Mouse (Mus musculus) G1E (cell line): Measurements from ENCODE around the gene Dnaaf2. TPM values are rescaled to one million over a fixed set of nuclear protein-coding genes. Genes with fewer than 3 reads are reported as not detected.

ENCODE experiments used
- ATAC-seq: 2 replicates; pipeline ENCODE4 v1.8.0; 2016; ENCODE audit warnings: mild to moderate bottlenecking; ENCODE audit not compliant: insufficient number of reproducible peaks, poor library complexity, low FRiP score, severe bottlenecking; ENCODE audit errors: extremely low read depth
- DNase-seq: peaks from one replicate; pipeline ENCODE4 v3.0.0; 2012; ENCODE audit warnings: low spot score
- H3K27me3 ChIP-seq: 2 replicates; pipeline ENCODE4 v1.6.1; 2012; ENCODE audit warnings: mild to moderate bottlenecking, low read length, inconsistent platforms; ENCODE audit not compliant: insufficient read depth
- H3K36me3 ChIP-seq: replicated peaks from 2 replicates; pipeline ENCODE3; 2012; ENCODE audit warnings: mild to moderate bottlenecking, inconsistent platforms
- H3K4me1 ChIP-seq: 2 replicates; pipeline ENCODE4 v1.6.1; 2012; ENCODE audit warnings: low read depth, low read length, inconsistent platforms, mixed read lengths; ENCODE audit not compliant: insufficient read depth
- H3K4me3 ChIP-seq: 2 replicates; pipeline ENCODE4 v1.5.1; 2012; ENCODE audit warnings: low read depth, mild to moderate bottlenecking, inconsistent platforms, low read length, moderate library complexity, mixed read lengths
- H3K9me3 ChIP-seq: replicated peaks from 2 replicates; pipeline ENCODE4 v1.6.1; 2012; ENCODE audit warnings: inconsistent platforms
- CTCF ChIP-seq: IDR thresholded peaks from 2 replicates; pipeline ENCODE4 v1.5.1; 2012; ENCODE audit warnings: low read depth, low read length, inconsistent platforms, mixed read lengths
- GATA1 ChIP-seq: IDR thresholded peaks from 2 replicates; pipeline ENCODE4 v1.6.1; 2012; ENCODE audit warnings: borderline replicate concordance, low read length, inconsistent platforms, mixed read lengths
- GATA2 ChIP-seq: IDR thresholded peaks from 2 replicates; pipeline ENCODE4 v1.6.1; 2012; ENCODE audit warnings: low read depth, low read length, inconsistent platforms, borderline replicate concordance
- POLR2AphosphoS5 ChIP-seq: IDR thresholded peaks from 2 replicates; pipeline ENCODE4 v1.6.1; 2012; ENCODE audit warnings: low read depth, low read length, inconsistent platforms; ENCODE audit not compliant: insufficient replicate concordance
- TAL1 ChIP-seq: conservative IDR thresholded peaks from 2 replicates; pipeline ENCODE4 v1.6.1; 2012; ENCODE audit warnings: low read depth, low read length, inconsistent platforms, mixed read lengths
- polyA plus RNA-seq: library from polyadenylated mRNA; stranded (reverse); fragments of >175 nt; gene quantifications from 2 replicates; pipeline ENCODE4 v1.2.3, GENCODE M21; 2012
- total RNA-seq, 2 experiments: library from RNA; stranded (forward) in 1 of 2; stranded (reverse) in 1 of 2; fragments of 200-1000 nt in 1 of 2; fragments of >200 nt in 1 of 2; fragmentation: Nextera tagmentation in 1 of 2; gene quantifications; 2 replicates each; pipeline ENCODE4 v1.2.3; 2014 to 2017

Dnaaf2 gene
- total and polyA plus RNA-seq, 3 experiments: 5.1 to 11.4 (median 7.6) TPM

DNA sequence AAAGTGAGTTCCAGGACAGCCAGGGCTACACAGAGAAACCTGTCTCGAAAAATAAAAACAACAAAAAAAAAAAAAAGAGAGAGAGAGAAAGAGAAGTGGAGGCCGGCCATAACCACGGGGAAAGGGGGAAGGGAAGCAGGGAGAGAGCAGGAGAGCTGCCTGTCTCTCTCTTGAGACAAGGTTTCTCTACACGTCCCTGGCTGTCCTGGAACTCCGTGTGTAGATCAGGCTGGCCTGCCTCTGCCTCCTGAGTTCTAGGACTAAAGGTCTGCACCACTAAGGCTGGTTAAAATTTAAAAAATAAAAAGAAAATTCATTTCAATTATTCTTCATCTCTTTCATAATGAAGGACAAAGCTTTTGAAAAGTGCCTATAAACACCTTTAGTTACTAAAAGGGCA is 6.8 kb downstream of the Dnaaf2 start:
- ATAC-seq (no peak), DNase-seq (no peak)
- H3K4me1 ChIP-seq: peaks cover 38% of the 10 kb centered on the region
- no peak overlapping the region for H3K4me3 ChIP-seq
- H3K9me3 ChIP-seq: no peaks in the 10 kb centered on the region
- no peaks in the 10 kb centered on the region for H3K27me3 ChIP-seq
- TF ChIP-seq POLR2AphosphoS5 (no peak), GATA2 (no peak), CTCF (no peak), TAL1 (no peak), GATA1 (no peak)
- peaks cover 64% of the 10 kb centered on the region for H3K36me3 ChIP-seq

DNA sequence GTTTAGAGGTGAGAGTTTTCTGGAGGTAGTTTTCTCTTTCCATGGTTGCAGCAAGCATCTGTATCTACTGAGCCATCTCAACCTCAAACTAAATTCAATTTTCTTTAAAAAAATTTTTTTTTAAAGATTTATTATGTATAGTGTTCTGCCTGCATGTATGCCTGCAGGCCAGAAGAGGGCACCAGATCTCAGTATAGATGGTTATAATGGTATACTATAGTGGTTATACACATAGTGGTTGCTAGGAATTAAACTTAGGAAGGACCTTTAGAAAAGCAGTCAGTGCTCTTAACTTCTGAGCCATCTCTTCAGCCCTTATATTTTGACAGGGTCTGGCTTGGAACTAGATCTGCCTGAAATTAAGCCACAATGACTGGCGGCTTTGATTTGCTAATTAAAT is 7.7 kb downstream of the Dnaaf2 start:
- Histone ChIP-seq H3K36me3 (peaks cover 65% of the 10 kb centered on the region), H3K9me3 (no peaks in the 10 kb centered on the region), H3K27me3 (no peaks in the 10 kb centered on the region), H3K4me1 (peaks cover 42% of the 10 kb centered on the region), H3K4me3 (no peak overlapping the region)
- DNase-seq: no peak
- no peak for ATAC-seq
- TF ChIP-seq GATA2 (no peak), TAL1 (no peak), GATA1 (no peak)

DNA sequence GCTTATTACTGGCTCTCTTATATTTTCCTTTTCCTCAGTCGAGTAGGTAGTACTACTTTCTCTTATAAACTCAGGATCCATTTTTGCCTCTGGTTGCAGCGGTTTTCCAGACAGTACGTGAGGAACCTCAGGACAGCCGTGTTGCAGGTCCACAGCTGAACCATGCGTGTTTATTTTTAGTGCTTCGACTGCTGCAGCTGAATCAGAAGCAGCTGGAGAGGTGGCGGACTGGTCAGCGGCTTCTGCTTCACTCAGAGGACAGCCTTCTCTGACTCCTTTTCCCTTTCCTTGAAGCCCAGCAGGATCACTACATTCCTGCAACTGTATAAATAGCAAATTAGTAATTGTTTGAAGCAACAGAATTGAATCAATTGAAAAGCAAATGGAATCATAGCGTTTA is 8.2 kb downstream of the Dnaaf2 start:
- no peak for DNase-seq
- H3K36me3 ChIP-seq: peaks cover 70% of the 10 kb centered on the region
- peaks cover 47% of the 10 kb centered on the region for H3K4me1 ChIP-seq
- no peak overlapping the region for H3K4me3 ChIP-seq
- no peak for ATAC-seq
- TF ChIP-seq GATA1 (no peak), CTCF (no peak), POLR2AphosphoS5 (no peak)
- H3K27me3 ChIP-seq: no peaks in the 10 kb centered on the region
- no peaks in the 10 kb centered on the region for H3K9me3 ChIP-seq

DNA sequence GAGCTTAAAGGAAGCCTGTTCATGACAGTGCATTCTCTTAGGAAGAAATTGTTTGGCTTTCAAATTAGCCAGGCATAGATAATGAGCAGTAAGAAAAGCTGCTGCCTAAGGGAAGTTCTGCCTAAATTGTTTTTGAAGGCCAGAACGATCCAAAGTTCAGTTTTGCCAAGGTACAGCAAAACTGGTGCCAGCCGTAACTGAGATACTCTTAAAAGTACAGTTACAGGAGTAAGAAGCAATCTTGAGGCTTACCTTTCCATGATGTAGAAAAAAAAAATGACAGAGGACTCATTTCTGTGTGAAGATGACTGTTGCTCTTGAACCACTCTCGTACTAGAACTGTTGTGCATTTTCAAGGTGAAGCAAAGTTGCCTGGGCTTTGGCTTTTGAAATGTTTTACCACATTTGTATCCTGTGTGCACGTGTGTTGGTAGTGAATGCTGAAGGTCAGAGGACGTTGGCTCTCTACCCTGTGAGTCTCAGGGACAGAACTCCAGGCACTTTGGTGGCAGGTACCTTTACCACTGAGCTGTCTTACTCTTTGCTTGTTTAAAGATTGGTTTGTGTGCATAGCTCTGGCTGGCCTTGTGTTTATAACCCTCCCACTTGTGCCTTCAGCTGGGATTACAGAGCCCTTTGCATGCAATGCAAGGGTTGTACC is 11.3 kb downstream of the Dnaaf2 start:
- Histone ChIP-seq H3K27me3 (no peaks in the 10 kb centered on the region), H3K36me3 (peaks cover 62% of the 10 kb centered on the region), H3K4me3 (peak overlapping the region; percentile 45; the same call in 1 of the 2 replicates), H3K4me1 (peaks cover 43% of the 10 kb centered on the region), H3K9me3 (no peaks in the 10 kb centered on the region)
- TF ChIP-seq CTCF: no peak
- no peak for TF ChIP-seq TAL1
- no peak; the same call in 1 of the 2 replicates for TF ChIP-seq POLR2AphosphoS5
- no peak for TF ChIP-seq GATA2
- TF ChIP-seq GATA1: no peak
- ATAC-seq (no peak), DNase-seq (no peak)

DNA sequence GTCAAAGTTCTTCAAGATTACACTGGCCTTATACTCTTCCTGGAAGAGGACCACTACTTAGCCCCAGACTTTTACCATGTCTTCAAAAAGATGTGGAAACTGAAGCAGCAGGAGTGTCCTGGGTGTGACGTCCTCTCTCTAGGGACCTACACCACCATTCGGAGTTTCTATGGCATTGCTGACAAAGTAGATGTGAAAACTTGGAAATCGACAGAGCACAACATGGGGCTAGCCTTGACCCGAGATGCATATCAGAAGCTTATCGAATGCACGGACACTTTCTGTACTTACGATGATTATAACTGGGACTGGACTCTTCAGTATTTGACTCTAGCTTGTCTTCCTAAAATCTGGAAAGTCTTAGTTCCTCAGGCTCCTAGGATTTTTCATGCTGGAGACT is 12.9 kb downstream of the Dnaaf2 start:
- no peak for TF ChIP-seq GATA2
- TF ChIP-seq CTCF: no peak
- TF ChIP-seq POLR2AphosphoS5: no peak
- TF ChIP-seq TAL1: no peak
- no peak for TF ChIP-seq GATA1
- Histone ChIP-seq H3K4me3 (peak overlapping the region; percentile 90), H3K4me1 (peaks cover 50% of the 10 kb centered on the region), H3K27me3 (no peaks in the 10 kb centered on the region), H3K9me3 (no peaks in the 10 kb centered on the region), H3K36me3 (peaks cover 61% of the 10 kb centered on the region)
- ATAC-seq (no peak), DNase-seq (no peak)

DNA sequence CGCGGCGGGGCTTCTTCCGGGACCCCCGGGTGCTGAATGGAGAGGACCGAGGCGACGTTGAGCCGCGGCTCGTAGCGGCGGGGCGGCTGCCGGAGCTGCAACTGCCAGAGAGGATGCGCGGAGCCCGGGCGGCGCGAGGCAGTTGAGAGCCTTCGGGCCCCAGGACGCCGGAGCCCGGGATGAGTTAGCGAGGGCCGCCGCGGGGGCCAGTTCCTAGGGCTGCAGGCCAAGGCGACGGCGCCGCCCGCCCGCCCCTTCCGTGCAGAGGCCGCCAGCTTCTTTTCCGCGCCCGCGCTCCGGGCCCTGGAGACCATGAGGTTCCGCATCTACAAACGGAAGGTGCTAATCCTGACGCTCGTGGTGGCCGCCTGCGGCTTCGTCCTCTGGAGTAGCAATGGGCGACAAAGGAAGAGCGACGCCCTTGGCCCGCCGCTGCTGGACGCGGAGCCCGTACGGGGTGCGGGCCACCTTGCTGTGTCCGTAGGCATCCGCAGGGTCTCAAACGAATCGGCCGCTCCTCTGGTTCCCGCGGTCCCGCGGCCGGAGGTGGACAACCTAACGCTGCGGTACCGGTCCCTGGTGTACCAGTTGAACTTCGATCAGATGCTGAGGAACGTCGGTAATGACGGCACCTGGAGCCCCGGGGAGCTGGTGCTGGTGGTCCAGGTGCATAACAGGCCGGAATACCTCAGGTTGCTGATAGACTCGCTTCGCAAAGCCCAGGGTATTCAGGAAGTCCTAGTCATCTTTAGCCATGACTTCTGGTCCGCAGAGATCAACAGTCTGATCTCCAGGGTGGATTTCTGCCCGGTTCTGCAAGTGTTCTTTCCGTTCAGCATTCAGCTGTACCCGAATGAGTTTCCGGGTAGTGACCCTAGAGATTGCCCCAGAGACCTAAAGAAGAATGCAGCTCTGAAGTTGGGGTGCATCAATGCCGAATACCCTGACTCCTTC is 13.6 kb downstream of the Dnaaf2 start:
- H3K36me3 ChIP-seq: peaks cover 60% of the 10 kb centered on the region
- peak; percentile 64 for DNase-seq

More for the DNA sequence above, 13.6 kb downstream of the Dnaaf2 start:
- Histone ChIP-seq H3K27me3 (no peaks in the 10 kb centered on the region), H3K4me3 (peak overlapping the region; percentile 90), H3K9me3 (no peaks in the 10 kb centered on the region), H3K4me1 (peaks cover 53% of the 10 kb centered on the region)
- no peak; the same call in 1 of the 2 replicates for ATAC-seq
- TF ChIP-seq TAL1 (no peak), GATA1 (no peak), GATA2 (no peak), POLR2AphosphoS5 (no peak), CTCF (no peak)
